Mouse (Mus musculus) ES-E14 (cell line): Measurements from ENCODE around the gene Fasn. TPM values are rescaled to one million over a fixed set of nuclear protein-coding genes. Genes with fewer than 3 reads are reported as not detected.

Experiments used
- DNase-seq: peaks from one replicate; pipeline ENCODE4 v3.0.0-alpha.2; 2013; ENCODE audit warnings: low read depth, low spot score
- H3K27ac ChIP-seq: 2 replicates; pipeline ENCODE4 v1.5.1; 2012; ENCODE audit warnings: low read depth, mild to moderate bottlenecking, low read length, moderate library complexity, mixed read lengths; ENCODE audit not compliant: poor library complexity, insufficient read depth, severe bottlenecking
- H3K36me3 ChIP-seq: 2 replicates; pipeline ENCODE4 v1.6.1; 2012; ENCODE audit warnings: mild to moderate bottlenecking, low read length, moderate library complexity, mixed read lengths; ENCODE audit not compliant: control insufficient read depth, poor library complexity, insufficient read depth, severe bottlenecking
- H3K4me1 ChIP-seq, 2 experiments: fragments of 150-350 bp in 1 of 2; sonication (generic) in 1 of 2; 2 replicates each; pipeline ENCODE4 v1.6.1; 2012; ENCODE audit warnings: low read length in 2 of 2, mild to moderate bottlenecking in 1 of 2, mixed read lengths in 1 of 2; ENCODE audit not compliant: control insufficient read depth in 2 of 2, insufficient read depth in 2 of 2, poor library complexity in 1 of 2
- H3K4me3 ChIP-seq, 2 experiments: fragments of 150-350 bp in 1 of 2; sonication (generic) in 1 of 2; 2 replicates each; pipeline ENCODE4 v1.5.1; 2012; ENCODE audit warnings: low read length in 2 of 2, low read depth in 1 of 2, mild to moderate bottlenecking in 1 of 2, mixed read lengths in 1 of 2; ENCODE audit not compliant: insufficient read depth in 1 of 2, poor library complexity in 1 of 2, severe bottlenecking in 1 of 2
- H3K9ac ChIP-seq: 2 replicates; pipeline ENCODE4 v1.6.1; 2012; ENCODE audit warnings: low read depth, mild to moderate bottlenecking, low read length, mixed read lengths; ENCODE audit not compliant: poor library complexity, insufficient read depth, severe bottlenecking
- H3K9me3 ChIP-seq: fragments of 150-350 bp; sonication (generic); 2 replicates; pipeline ENCODE4 v1.6.1; 2012; ENCODE audit warnings: low read depth, mild to moderate bottlenecking, low read length; ENCODE audit not compliant: control insufficient read depth, insufficient read depth
- CHD2 ChIP-seq: IDR thresholded peaks from 2 replicates; pipeline ENCODE4 v1.6.1; 2014; ENCODE audit warnings: mild to moderate bottlenecking, low read depth, low read length, inconsistent platforms
- HCFC1 ChIP-seq: IDR thresholded peaks from 2 replicates; pipeline ENCODE4 v1.6.1; 2012; ENCODE audit warnings: low read length, inconsistent platforms, borderline replicate concordance; ENCODE audit not compliant: insufficient read depth
- MAFK ChIP-seq: IDR thresholded peaks from 2 replicates; pipeline ENCODE4 v1.6.1; 2014; ENCODE audit warnings: mild to moderate bottlenecking, low read depth, low read length, inconsistent platforms; ENCODE audit not compliant: insufficient read depth
- ZC3H11A ChIP-seq: IDR thresholded peaks from 2 replicates; pipeline ENCODE4 v1.6.1; 2012; ENCODE audit warnings: low read depth, mild to moderate bottlenecking, inconsistent platforms, low read length, borderline replicate concordance
- ZNF384 ChIP-seq: IDR thresholded peaks from 2 replicates; pipeline ENCODE4 v1.6.1; 2012; ENCODE audit warnings: low read depth, low read length, inconsistent platforms
- in situ Hi-C, 2 experiments: fragments of 600-800 bp; cut with MboI; formaldehyde crosslinking; loops; one replicate each; pipeline ENCODE4 v1.15.1; 2025; ENCODE audit warnings: low sequenced_read_pairs in 2 of 2, inconsistent platforms in 1 of 2; ENCODE audit not compliant: unreplicated experiment in 2 of 2
- total RNA-seq: library from RNA; depleted of rRNA; stranded (reverse); fragments of 300-350 nt; gene quantifications from 2 replicates; pipeline ENCODE4 v1.2.3, GENCODE M21; 2012

Gene Fasn
- total RNA-seq, 1 experiment = 210 TPM

GRCm38 (mm10) chr11:120853788-120854187 lies 29.4 kb upstream of the Fasn start:
- 0 out of 2 replicates have a peak overlapping the region, but pooled peaks have one; percentile 21 for H3K9ac ChIP-seq

DNA sequence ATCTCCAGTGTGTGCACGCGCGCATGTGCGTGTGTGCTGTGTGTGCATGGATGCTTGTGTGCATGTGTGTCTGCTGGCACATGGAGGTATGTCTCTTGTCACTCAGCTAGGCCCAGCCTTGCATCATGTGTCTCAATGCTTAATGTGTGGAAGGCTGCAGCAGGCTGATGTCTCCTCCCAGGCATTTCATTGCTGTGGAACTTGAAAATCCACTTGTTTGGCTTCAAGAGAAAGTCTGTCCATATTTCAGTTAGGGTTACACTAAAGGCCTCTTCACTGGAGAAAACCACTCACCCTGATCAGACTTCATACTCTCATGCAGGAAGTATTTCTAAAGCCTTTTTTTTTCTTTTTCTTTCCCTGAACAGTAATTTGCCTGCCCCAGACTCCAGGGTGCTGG lies 28.8 kb upstream of the Fasn start:
- peak overlapping the region; percentile 16; the same call in 1 of the 2 replicates for H3K27ac ChIP-seq
- 0 out of 2 replicates have a peak overlapping the region, but pooled peaks have one; percentile 4 for H3K9ac ChIP-seq
- H3K9me3 ChIP-seq = no peaks in the 10 kb centered on the region
- no peak overlapping the region for H3K4me3 ChIP-seq
- no peak for DNase-seq
- in situ Hi-C loops = no loop called here
- TF ChIP-seq MAFK (no peak), ZC3H11A (no peak), HCFC1 (no peak), ZNF384 (no peak), CHD2 (no peak)
- H3K4me1 ChIP-seq = peaks cover 2 to 31% of the 10 kb centered on the region in 2 experiments; a peak in 2 of 4 replicates
- no peaks in the 10 kb centered on the region for H3K36me3 ChIP-seq

More at GRCm38 (mm10) chr11:120853788-120854187, 29.4 kb upstream of the Fasn start:
- Histone ChIP-seq H3K4me1 (peaks cover 2 to 31% of the 10 kb centered on the region in 2 experiments; a peak in 2 of 4 replicates), H3K4me3 (no peak overlapping the region), H3K36me3 (no peaks in the 10 kb centered on the region), H3K27ac (peak overlapping the region; percentile 45; the same call in 1 of the 2 replicates), H3K9me3 (no peaks in the 10 kb centered on the region)
- TF ChIP-seq ZC3H11A (no peak), CHD2 (no peak), ZNF384 (no peak), HCFC1 (no peak), MAFK (no peak)
- in situ Hi-C loops = no loop called here
- no peak for DNase-seq

DNA sequence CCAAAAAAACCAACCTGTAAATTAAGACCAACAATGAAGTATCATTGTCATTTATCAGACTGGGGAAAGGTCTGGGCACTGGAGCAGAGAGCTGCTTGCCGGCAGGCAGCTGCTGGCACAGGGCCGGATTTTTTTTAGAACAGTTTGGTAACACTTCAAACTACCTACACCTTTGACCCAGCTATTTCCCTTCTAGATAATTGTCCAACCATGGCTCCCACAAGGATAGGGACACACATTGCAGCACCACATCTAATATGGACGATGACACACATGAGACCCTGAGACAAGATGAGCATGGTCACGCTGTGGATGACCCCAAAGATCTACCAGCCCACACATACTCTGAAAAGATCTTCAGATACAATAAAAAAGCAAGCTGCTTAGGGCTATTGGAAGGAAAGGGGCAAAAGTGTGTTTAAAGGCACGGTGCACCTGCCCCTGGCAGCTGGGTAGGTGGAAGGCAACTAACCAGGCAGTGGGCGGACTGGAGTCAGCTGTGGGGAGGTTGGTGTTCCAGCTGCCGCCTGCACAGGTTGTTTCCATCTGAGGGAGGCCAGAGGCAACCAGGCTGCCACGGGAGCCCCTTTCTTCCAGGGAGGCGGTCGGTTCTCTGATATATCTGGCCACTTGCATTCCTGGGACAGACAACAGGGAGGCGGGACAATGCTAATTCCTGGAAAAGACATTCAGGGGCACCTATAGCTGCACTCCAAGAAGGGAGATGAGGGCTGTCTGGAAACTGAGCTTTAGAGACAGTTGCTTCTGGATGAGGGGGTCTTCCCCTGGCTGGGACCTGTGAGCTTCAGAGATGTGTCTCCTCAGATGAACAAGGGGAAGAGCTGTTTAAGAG lies 28.0 kb upstream of the Fasn start:
- Histone ChIP-seq H3K4me3 (peak overlapping the region; percentile 37 to 43), H3K27ac (peak overlapping the region; percentile 80)
- TF ChIP-seq ZNF384 = no peak
- no peak for TF ChIP-seq HCFC1
- TF ChIP-seq ZC3H11A = no peak
- TF ChIP-seq MAFK = no peak
- no peak for TF ChIP-seq CHD2

DNA sequence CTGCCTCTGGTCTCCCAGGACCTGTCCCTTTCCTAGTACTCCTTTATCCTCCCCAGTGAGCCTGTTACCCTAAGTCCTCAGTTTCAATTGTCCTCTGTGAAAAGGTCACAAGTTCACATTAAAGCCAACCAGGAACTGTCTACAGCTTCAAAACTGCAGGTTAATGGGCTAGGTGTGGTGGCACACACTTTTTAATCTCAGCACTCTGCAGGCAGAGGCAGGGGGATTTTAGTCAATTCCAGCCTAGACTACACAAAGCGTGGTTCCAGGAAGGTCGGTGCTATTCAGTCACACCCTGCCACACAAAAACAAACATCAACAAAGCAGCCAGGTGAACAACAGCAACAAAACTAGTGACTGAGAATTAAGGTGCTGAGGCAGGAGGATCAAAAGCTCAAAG lies 27.2 kb upstream of the Fasn start:
- no peaks in the 10 kb centered on the region for H3K36me3 ChIP-seq
- peak overlapping the region; percentile 80 for H3K27ac ChIP-seq
- TF ChIP-seq ZNF384 (no peak), HCFC1 (no peak), MAFK (no peak)
- 0 out of 4 replicates have a peak overlapping the region, but pooled peaks of 1 of the 2 experiments have one; percentile 14 for H3K4me3 ChIP-seq
- peaks cover 2 to 31% of the 10 kb centered on the region in 2 experiments; a peak in 2 of 4 replicates for H3K4me1 ChIP-seq
- H3K9me3 ChIP-seq = no peaks in the 10 kb centered on the region
- in situ Hi-C loops = no loop called here
- DNase-seq = no peak
- H3K9ac ChIP-seq = peak overlapping the region; percentile 9; the same call in 1 of the 2 replicates

More for the DNA sequence above, 28.0 kb upstream of the Fasn start:
- H3K9me3 ChIP-seq = no peaks in the 10 kb centered on the region
- in situ Hi-C loops = no loop called here
- no peaks in the 10 kb centered on the region for H3K36me3 ChIP-seq
- DNase-seq = no peak
- H3K4me1 ChIP-seq = peaks cover 2 to 31% of the 10 kb centered on the region in 2 experiments; a peak in 2 of 4 replicates
- peak overlapping the region; percentile 5; the same call in 1 of the 2 replicates for H3K9ac ChIP-seq
